Mouse (Mus musculus) cerebellum, adult 9-10 months (tissue): ENCODE results near the gene D8Ertd738e.
A peak's percentile ranks its signal among the peaks of the same experiment; 100 is the strongest.
"Not testable (repeated sequence)": the region's sequence is repeated elsewhere in the genome, so short reads cannot be mapped to it uniquely, and the experiment has no call there.

Experiments used
- DNase-seq: peaks from one replicate; pipeline ENCODE4 v3.0.0; 2022

Gene D8Ertd738e

GRCm38 (mm10) chr8:84249257-84250170 is at the start of gene D8Ertd738e:
D8Ertd738e (minus strand) TSS chr8:84249719.
- DNase-seq: peak; percentile 86

DNA sequence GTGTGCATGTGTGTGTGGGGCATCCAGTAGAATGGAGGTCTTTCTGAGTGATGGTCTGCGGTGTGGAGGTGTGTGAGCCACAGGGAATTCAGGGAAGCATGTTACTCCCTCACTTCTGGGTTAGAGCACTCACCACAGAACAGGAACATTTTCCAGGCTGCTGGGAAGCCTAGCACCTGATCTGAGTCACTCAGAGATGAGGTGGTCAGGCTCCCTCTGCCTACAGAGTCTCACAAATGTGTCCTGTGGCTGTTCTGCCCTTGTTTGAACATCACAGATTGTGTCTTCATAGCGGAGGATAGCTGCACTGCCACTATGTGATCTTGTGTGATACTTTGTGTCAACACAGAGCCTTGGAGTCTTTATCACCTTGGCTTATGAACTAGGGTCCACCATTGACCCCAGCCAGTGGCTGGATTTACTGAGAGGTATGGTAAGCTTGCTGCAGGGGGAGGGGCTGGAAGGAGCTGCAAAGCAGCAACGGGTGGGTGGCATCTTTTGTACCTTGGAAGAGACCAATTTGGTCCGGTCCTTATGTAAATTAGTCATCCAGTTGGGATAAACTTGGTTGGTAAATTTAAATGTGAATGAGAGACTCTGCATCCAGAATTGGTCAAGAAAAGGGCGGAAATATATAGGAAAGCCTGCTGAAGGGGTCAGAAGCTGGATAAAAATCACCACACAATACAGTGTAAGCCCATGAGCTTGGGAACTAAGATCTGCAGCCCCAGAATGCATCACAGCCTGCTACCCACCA is 47.7 kb upstream of the D8Ertd738e start:
- no peak for DNase-seq

DNA sequence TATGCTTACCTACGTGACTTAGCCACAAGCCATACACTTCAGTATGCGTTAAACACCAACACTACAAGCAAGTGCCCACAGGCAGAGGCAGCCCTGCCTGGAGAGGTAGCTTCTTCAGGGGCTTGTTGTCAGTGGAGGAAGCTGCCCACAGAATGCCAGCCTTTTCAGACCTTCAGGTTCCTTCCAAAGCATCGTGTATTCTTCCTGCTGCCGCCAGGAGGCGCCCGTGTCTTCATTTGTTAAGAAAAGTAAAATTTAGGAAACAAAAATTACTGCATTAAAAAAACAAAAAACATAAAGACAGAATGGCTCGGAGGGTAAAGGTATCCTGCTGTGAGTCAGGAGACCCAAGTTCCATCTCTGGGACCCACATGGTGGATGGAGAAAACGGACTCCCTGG is 42.2 kb upstream of the D8Ertd738e start:
- DNase-seq: peak; percentile 84

DNA sequence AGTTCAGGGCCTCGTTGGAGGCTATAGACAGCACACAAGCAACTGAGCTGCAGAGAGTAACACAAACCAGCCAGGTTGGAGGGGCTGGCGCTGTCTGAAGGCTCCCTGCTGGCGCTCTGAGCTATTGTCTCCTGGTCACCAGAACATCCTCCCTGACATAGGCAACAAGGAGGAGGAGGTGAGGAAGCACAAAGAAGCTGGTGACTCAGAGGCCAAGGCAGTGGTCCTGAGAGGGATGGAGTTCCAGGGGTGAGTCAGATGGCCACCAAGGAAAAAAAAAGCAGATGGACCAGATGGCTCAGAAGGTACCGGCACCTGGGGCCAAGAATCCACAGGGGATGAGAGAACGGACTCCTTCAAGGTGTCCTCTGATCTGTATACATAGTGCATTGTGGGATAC is 41.6 kb upstream of the D8Ertd738e start:
- DNase-seq: peak; percentile 81

GRCm38 (mm10) chr8:84288892-84289291 is 39.4 kb upstream of the D8Ertd738e start:
- no peak for DNase-seq

DNA sequence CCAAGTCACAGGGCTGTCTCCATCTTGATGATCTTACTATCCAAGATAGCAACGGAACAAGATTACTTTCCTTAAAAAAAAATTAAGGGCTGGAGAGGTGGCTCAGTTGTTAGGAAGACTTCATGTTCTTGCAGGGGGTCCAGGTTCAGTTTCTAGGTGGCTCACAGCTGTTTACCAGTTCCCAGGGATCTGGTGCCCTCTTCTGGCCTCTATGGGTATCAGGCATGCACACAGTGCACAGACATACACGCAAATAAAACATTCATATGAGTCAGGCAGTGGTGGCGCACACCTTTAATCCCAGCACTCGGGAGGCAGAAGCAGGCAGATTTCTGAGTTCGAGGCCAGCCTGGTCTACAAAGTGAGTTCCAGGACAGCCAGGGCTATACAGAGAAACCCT is 36.1 kb upstream of the D8Ertd738e start:
- not testable (repeated sequence) for DNase-seq

GRCm38 (mm10) chr8:84284608-84285063 is 35.1 kb upstream of the D8Ertd738e start:
- DNase-seq: no peak

GRCm38 (mm10) chr8:84280777-84281176 is 31.3 kb upstream of the D8Ertd738e start:
- no peak for DNase-seq

DNA sequence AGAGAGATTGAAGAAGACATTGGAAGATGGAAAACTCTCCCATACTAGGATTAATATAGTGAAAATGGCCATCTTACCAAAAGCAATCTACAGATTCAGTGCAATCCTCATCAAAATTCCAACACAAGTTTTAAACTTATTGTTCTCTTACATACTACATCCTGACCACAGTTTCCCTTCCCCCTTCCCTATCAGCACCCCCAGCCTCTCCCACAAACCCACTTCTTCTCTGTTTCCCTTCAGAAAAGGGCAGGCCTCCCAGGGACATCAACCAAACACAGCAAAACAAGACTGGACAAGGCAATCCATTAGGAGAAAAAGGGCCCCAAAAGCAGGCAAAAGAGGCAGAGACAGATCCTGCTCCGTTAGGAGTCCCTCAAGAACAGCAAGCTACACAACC is 26.9 kb upstream of the D8Ertd738e start:
- no peak for DNase-seq

DNA sequence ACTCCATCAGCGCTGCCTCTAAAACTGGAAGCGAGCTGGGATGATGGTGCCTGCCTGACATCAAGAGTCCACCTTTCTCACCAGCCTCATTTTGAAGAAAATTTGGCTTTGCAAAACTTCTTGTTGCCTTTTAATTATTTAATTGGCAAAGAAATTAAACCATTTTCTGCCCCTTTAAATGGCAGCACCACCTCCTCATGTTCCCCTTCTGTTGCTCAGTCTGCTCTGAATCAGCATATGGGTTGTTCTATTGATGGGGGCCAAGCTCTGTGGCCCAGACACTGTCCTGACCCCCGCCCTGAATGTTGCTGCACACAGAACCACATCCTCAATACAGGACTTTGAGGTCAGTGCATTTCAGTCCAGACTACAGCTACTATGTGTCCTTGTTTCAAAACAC is 24.4 kb upstream of the D8Ertd738e start:
- no peak for DNase-seq

- no peak for DNase-seq
Observed at GRCm38 (mm10) chr8:84272302-84272701, 22.8 kb upstream of the D8Ertd738e start.

- DNase-seq: peak; percentile 100
Observed at GRCm38 (mm10) chr8:84269950-84270773, 20.6 kb upstream of the D8Ertd738e start, which contains the start of gene Ccdc130. Ccdc130 (minus strand) TSS chr8:84270380.

- no peak for DNase-seq
Observed at GRCm38 (mm10) chr8:84261098-84261497, 11.6 kb upstream of the D8Ertd738e start.

DNA sequence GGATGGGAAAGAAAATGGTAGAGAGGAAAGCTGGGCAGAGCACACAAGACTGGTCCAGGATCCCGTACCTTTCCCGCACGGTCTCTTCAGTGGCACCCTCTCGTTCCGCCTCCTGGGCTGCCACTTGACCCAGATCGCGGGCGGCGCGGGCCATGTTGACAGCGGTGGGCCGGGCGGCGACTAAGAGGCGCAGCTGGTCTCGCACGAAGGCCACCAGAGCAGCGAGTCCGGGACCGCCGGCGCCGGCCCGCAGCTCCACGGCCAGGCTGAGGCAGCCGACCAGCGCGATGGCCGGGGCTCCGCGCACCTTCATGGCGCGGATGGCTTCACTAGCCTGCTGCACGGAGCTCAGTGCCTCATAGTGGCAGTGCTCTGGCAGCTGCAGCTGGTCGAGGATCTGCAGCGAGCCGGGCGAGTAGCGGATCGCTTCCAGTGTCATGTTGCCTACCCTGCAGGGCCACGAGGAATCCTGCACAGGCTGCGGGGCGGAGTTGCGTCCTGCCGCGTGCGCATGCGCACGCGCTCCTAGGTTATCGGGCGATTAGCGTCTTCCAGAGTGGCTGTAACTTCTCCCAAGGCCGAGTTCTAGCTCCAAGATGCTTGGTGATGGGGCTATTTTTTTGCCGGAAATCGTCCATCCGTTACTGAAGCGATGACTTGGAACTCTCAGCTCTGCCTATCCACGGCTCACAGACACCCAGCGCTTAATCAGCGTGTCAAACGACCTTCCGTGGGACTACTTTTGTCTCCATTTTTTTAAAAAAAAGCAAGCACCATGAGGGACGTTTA is 7.5 kb upstream of the D8Ertd738e start, which contains the start of gene Mri1:
Mri1 (minus strand) TSS at position 505 of the 789 bp plus-strand sequence.
- peak; percentile 84 for DNase-seq

GRCm38 (mm10) chr8:84256458-84256821 is 6.9 kb upstream of the D8Ertd738e start:
- peak; percentile 61 for DNase-seq

DNA sequence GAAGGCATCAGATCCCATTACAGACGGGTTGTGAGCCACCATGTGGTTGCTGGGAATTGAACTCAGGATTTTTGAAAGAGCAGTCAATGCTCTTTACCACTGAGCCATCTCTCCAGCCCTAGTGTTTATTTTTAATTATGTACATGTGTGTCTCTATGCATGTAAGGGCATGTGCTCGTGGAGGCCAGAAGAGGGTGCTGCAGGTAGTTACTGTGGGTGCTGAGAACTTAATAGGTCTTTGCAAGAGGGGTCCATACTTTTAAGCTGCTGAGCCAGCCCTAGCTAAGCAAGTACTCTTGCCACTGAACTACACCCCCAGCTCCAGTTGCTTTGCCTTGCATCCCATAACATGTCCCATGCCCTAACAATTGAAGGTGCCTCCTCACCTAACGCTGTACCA is 6.3 kb upstream of the D8Ertd738e start:
- DNase-seq: no peak

DNA sequence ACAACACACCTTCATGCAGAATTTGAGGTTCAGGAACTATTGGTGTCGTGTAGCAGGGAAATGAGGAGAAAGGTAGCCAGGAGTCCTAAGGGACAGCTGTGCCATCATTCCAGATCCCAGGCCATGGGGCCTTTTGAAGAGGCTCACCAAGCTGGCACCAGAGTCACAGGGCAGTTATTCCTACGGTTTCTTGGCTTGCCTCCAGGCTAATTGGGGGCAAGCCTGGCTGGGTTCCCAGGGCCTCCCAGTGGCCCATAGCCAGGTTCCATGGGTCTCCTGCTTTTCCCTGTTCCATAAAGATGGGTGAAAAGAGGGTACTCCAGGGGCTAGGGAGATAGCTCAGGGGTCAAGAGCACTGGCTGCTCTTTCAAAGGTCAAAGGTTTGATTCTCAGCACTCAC is 7.7 kb downstream of the D8Ertd738e start:
- no peak for DNase-seq

- no peak for DNase-seq
Observed at GRCm38 (mm10) chr8:84241167-84241566, 8.4 kb downstream of the D8Ertd738e start.

- no peak for DNase-seq
Observed at GRCm38 (mm10) chr8:84237542-84238229, 11.8 kb downstream of the D8Ertd738e start.

DNA sequence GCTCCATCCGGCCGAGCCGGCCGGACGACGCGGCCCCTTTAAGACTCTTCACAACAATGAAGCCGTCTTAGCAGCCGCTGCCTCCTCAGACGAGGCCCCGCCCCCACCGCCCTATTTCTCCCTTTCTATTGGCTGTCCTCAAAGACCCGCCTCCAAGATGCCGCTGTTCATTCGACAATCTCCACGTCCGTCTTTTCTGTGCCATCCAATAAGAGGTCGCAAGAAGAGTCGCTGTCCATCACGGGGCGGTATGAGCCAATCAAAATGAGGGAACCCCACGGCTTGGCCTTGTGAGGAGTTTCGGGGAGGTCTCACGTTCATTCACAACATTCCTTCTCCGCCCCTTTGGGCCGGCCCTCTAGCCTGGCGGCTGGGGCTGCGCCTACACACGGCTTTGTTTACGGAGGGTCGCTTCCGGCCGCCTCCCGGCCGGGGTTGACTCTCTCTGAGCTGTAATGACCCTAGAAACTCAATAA is 12.5 kb downstream of the D8Ertd738e start, which contains the start of gene Zswim4:
Zswim4 (minus strand) TSS at position 58 of the 476 bp plus-strand sequence.
- peak; percentile 100 for DNase-seq

- no peak for DNase-seq
Observed at GRCm38 (mm10) chr8:84236410-84236997, 13.0 kb downstream of the D8Ertd738e start.
